Mouse (Mus musculus) gastrocnemius, adult 8-10 months (tissue): ENCODE results near the gene Ddah1. TPM values are rescaled to one million over a fixed set of nuclear protein-coding genes. Genes with fewer than 3 reads are reported as not detected.

Source experiments
- DNase-seq, 2 experiments: peaks; one replicate each; pipeline ENCODE4 v3.0.0; 2022; ENCODE audit warnings: low spot score in 2 of 2
- total RNA-seq, 4 experiments: library from RNA; stranded (reverse); gene quantifications; 2 replicates each; pipeline ENCODE4 v1.2.4; 2022

Gene Ddah1
- total RNA-seq, 4 experiments from 2014 or later, result 1.7 to 3.0 (median 2.2) TPM

DNA sequence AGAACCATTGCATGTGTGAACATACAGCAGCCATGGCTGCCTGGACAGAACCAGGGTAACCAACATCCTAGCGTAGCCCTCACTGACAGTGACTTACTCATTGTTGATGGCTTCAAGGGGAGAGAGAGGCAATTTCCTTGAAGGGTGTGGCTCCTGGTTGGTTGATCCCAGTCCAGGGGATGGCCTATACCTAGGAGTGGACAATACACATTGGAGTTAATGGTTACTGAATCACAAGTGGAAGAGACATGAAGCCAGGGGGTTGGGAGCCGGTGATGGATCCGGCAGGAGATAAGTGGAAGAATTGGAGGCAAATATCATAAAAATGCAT is 5.1 kb downstream of the Ddah1 start:
- no peak for DNase-seq

DNA sequence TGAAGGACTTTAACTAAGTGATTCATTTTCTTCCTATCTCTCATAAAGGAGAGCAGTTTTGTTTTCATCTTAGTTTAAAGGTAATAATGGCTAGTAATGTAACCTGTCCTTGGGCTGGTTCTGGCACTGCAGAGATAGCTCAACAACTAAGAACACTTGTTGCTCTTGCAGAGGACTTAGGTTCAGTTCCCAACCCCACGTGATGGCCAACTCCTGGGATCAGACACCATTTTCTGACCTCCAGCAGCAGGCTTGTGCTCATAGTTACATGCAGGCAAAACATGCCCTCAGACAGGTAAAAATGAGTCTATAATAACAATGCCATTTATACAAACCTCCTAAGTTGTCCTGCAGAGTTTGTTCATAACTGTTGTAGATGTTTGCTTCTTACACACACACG is 5.9 kb downstream of the Ddah1 start:
- DNase-seq, result no peak

GRCm38 (mm10) chr3:145768439-145768838 is 10.0 kb downstream of the Ddah1 start:
- DNase-seq, result no peak

- DNase-seq, result no peak
Measured at GRCm38 (mm10) chr3:145773384-145773783, 14.9 kb downstream of the Ddah1 start.

DNA sequence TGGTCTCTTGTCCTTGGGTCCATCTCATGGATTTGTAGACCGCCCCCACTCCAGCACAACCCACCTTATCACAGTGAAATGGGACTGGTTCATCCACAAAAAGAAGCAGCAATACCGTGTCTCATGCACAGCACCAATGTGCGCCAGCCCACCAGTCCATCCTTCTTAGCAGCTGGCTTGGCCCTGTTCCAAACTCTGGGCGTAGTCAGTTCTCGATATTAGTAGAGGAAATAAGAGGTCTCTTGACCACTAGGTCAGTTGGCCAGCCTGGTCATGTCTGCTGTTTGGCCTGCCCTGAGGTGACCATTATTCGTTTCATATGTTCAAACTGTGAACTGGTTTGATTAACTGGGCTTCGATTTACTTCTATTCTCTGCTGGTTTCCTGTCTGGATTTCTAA is 15.9 kb downstream of the Ddah1 start:
- DNase-seq, result no peak

DNA sequence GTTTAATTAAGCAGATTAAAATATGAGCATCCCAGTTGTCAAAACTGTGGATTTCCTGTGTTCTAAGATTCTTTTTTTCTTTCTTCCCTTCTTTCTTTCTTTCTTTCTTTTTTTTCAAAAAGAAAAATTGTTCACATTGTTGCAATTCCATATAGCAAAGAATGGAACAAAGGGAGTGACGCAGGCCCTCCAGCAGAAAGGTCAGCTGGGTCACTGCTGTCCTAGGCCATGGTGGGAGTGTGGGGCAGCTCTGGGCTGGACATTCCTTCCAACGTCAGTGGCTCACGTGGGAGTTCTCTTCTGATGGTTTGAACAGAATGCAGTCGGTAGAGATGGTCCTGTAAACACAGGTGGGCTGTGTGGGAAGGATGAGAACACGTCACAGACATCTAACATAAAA is 16.8 kb downstream of the Ddah1 start:
- no peak for DNase-seq

- DNase-seq, result no peak
Measured at GRCm38 (mm10) chr3:145775862-145776261, 17.4 kb downstream of the Ddah1 start.

DNA sequence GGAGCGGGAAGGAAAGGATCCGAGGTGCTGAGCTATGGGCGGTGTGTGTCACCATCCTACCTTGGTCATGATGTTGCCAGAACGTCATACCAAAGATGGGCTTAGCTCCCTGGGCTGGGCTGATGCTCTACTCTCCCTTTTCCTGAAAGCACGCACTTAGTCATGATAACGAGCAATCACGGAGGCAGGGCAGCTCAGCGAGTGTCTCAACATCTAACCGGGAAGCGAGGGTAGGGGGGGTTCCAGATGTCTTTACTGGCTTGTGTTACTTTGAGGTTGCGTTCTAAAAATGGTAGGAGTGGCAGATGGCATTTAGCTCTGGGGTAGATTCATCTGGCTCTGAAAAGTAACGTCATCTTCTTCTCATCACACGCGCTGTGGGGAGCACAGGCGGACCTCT is 18.5 kb downstream of the Ddah1 start:
- DNase-seq, result no peak

DNA sequence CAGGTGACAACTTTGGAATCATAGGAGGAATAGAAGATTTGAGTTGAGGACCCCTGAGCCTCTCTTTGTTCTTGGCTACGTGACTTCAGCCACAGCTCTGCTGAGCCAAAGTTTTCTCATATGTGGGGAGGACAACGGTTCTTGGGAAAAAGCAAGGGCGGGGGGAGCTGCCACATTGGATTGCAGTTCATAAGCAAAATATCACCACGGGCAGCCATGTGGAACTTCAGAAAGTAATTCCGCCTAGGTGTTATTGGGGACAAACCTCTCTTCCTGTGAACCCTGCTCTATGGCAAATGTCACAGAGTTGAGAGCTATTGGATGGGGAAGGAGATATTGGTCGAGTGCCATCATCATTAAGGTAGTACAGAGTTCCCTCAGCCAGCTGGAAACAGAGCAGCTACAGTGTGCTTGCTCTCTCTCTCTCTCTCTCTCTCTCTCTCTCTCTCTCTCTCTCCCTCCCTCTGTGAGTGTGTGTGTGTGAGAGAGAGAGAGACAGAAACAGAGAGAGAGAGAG is 20.0 kb downstream of the Ddah1 start:
- no peak for DNase-seq

- DNase-seq, result no peak
Measured at GRCm38 (mm10) chr3:145779279-145779973, 21.0 kb downstream of the Ddah1 start.

- no peak for DNase-seq
Measured at GRCm38 (mm10) chr3:145780784-145781442, 22.4 kb downstream of the Ddah1 start.

DNA sequence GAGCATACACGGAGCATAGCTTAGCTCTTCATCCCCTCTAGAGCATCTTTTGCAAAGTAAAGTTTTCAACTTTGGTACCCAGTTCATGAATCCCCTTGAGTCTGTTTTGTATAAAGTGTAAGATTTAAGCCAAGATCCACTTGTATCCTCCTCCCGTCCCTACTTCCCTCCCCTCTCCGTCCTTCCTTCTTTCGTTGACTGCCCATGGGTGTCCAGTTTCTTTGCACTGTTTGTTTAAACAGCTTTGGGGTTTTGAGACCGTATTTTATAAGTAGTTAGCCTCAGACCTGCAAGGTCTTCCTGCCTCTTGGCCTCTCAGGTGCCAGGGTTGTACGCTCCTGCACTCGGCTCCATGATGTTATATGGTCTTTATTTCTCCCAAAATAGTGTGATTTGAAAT is 26.8 kb downstream of the Ddah1 start:
- DNase-seq, result no peak

DNA sequence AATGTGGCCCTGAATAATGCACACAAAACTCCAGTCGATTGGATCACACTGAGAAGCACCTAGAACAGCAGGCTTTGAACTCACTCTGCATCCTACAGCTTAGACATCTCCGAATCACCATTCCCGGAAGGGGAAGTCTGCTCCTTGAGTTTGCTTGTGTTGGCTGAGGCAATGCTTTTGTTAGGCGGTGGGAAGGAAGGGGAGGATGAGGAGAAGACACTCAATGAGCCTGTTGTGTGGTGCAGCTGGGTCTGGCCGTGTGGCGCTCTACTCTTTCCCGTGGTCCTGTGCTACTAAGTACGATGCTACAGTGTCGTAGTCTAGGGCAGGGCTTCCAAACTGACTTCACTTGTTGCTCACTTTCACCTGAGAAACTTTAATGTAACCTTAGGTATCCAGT is 28.8 kb downstream of the Ddah1 start:
- DNase-seq, result no peak

GRCm38 (mm10) chr3:145789114-145789513 is 30.6 kb downstream of the Ddah1 start:
- DNase-seq, result no peak

- DNase-seq, result peak; percentile 54 to 59
Measured at GRCm38 (mm10) chr3:145790233-145790632, 31.8 kb downstream of the Ddah1 start.

GRCm38 (mm10) chr3:145790709-145791108 is 32.2 kb downstream of the Ddah1 start:
- peak in 1 of 2 experiments; percentile 9 for DNase-seq

DNA sequence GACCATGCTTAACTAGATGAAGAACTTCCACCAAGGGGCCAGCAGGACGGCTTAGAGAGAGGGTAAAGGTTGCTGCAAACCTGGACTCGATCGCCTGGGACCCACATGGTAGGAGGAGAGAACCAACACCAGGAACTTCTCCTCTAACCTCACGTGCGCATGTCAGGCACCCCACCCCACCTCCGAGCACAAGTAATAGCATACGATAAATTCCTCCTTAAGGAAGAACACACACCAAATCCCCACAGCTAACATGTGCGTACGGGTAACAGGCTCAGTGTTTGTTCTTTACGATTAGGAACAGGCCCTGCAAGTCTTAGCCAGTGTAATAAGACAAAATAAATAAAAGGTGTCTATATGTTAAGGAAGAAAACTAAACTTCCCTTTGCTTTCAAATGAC is 35.9 kb downstream of the Ddah1 start:
- no peak for DNase-seq

- DNase-seq, result no peak
Measured at GRCm38 (mm10) chr3:145795896-145796295, 37.4 kb downstream of the Ddah1 start.

DNA sequence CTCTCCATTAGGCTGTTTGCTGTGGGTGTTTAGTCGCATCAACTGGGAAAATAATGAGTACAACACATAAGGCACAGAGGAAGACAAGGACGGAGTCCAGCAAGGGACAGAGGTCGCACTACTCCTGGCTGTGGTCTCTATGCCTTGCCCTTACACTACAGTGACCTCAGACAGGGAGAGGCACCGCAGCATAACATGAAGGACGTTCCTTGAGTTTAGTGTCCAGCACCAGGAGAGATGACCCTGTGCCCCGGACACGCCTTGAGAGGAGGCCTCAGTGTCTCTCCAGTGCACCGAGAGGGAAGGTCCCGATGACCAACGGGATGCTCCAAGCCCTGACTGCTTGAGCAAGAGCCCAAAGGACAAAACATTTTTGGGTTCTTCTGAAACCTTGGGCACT is 39.6 kb downstream of the Ddah1 start:
- no peak for DNase-seq

GRCm38 (mm10) chr3:145798751-145799188 is 40.3 kb downstream of the Ddah1 start:
- no peak for DNase-seq

DNA sequence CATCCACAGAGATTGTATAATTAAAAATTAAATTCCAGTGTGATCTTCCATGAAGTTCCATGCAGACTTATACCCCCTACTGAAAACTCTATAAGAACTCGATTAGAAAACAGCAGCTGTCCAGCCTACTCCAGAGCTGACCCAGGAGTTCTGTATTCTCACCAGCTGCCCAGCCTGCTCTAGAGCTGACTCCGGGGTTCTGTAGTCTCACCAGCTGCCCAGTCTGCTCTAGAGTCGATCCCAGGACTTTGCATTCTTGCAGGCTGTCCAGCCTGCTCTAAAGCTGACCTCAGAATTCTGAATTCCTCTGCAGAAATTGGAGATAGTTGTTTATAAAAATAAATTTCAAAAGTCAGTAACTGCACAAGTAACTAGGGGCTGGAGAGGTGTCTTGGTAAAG is 40.9 kb downstream of the Ddah1 start:
- no peak for DNase-seq

DNA sequence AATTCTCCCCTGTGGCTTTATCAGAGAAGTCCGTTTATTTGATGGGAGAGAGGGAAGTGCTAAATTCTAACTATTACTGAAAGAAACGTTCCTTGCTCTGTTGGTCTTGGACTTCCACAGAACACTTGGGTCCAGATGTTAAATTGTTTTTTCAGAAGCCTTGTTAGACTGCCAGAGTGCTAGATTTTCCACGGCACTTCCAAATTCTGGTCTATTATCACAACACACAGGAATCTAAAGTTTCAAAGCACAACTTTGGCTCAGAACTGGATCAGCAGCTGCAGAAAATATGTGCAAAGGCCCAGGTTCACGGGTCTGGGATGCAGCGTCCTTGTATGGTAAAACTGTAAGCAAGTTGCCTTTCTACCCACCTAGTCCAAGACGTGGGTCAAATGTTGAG is 43.6 kb downstream of the Ddah1 start:
- no peak for DNase-seq

GRCm38 (mm10) chr3:145805848-145806247 is 47.4 kb downstream of the Ddah1 start:
- DNase-seq, result no peak
